Mouse (Mus musculus): ENCODE data around the gene Zcchc10. TPM values are rescaled to one million over a fixed set of nuclear protein-coding genes. Genes with fewer than 3 reads are reported as not detected.
"Not testable (repeated sequence)": the region's sequence is repeated elsewhere in the genome, so short reads cannot be mapped to it uniquely, and the experiment has no call there.

Zcchc10 gene
- 22.6 and 26.0 TPM in 2 replicates for polyA plus RNA-seq (2016; fragmentation: Nextera tagmentation; extraction: Ambion mirVana)

DNA sequence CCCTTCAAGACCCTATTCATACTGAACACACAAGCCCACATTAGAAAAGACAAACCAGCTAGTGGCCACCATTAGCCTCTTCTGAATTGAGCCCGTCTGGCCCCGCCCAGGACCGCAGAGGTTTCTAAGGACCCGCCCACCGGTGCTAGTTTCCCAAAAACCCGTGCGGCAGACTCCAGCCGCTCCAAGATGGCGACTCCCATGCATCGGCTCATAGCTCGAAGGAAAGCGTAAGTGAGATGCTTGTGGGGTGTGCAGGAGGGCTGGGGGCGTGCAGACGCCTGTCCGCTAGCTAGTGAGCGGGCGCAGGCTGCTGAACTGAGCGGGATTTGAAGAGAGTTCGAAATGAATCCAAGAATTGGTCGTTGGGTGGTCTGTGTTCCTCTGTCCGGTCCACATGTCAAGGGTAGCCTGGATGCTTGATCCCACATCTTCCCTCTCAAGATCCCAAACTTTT, at the start of gene Zcchc10:
TSS of gene Zcchc10 (plus strand) at position 168 of the 457 bp plus-strand sequence.
- H3K4me3 ChIP-seq: peak within 1 kb of the TSS; percentile 90
- H3K27ac ChIP-seq: peak within 1 kb of the TSS; percentile 93
- no peaks in the 10 kb centered on the region for H3K27me3 ChIP-seq (ENCODE audit: insufficient read depth, poor library complexity, severe bottlenecking)
- H3K4me1 ChIP-seq (replicated peaks): peaks cover 13% of the 10 kb centered on the region
- no peaks in the 10 kb centered on the region for H3K9me3 ChIP-seq
- peak; percentile 89 for DNase-seq (ENCODE audit: low spot score)
- peaks cover 28% of the 10 kb centered on the region for H3K36me3 ChIP-seq
- under 1% methylated on average over 21 of the region's 21 CpGs for WGBS

DNA sequence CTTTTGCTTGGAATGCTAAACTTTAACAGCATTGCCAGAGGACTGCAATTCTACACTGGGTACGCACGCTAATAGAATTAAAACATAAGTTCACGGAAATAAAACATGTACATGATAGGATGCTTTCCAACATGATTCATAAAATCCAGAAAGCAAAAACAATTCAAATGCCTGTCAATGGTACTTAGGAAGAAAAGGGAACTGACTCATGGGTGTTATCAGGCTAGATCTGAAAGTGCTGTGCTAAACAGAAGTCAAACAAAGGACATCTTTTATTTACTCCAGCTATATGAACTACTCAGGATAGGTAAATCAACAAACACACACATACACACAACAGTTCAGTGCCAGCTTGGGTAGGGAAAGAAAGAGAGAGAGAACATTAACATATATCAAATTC, 49.1 kb upstream of the Zcchc10 start:
- H3K4me1 ChIP-seq (replicated peaks): no peaks in the 10 kb centered on the region
- H3K9me3 ChIP-seq: no peaks in the 10 kb centered on the region
- 96% methylated on average over 3 of the region's 3 CpGs for WGBS
- H3K27me3 ChIP-seq (ENCODE audit: insufficient read depth, poor library complexity, severe bottlenecking): no peaks in the 10 kb centered on the region
- H3K27ac ChIP-seq: no peak overlapping the region
- H3K4me3 ChIP-seq: no peak overlapping the region
- peaks cover 94% of the 10 kb centered on the region for H3K36me3 ChIP-seq
- DNase-seq (ENCODE audit: low spot score): no peak

DNA sequence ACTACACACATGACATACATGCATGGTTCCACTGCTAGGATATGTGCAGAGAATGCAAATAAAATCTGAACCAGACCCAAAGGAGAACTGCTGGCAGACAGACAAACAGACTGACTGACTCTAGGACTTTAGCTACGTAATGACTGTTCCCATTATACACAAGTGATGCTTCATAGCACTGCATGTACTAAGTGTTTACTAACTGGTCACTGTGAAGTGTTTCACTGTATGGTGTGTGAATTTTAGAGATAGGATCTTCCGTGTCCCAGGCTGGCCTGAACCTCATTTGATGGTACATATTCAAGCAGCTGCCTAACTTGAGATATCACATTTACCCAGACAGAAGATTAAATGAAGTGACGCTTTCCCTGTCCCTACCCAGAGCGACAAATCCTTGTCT, 46.1 kb upstream of the Zcchc10 start:
- no peaks in the 10 kb centered on the region for H3K27me3 ChIP-seq (ENCODE audit: insufficient read depth, poor library complexity, severe bottlenecking)
- H3K4me3 ChIP-seq: no peak overlapping the region
- H3K9me3 ChIP-seq: no peaks in the 10 kb centered on the region
- H3K4me1 ChIP-seq (replicated peaks): no peaks in the 10 kb centered on the region
- no peak for DNase-seq (ENCODE audit: low spot score)
- H3K27ac ChIP-seq: no peak overlapping the region
- 96% methylated on average over 4 of the region's 4 CpGs for WGBS
- H3K36me3 ChIP-seq: peaks cover 94% of the 10 kb centered on the region

DNA sequence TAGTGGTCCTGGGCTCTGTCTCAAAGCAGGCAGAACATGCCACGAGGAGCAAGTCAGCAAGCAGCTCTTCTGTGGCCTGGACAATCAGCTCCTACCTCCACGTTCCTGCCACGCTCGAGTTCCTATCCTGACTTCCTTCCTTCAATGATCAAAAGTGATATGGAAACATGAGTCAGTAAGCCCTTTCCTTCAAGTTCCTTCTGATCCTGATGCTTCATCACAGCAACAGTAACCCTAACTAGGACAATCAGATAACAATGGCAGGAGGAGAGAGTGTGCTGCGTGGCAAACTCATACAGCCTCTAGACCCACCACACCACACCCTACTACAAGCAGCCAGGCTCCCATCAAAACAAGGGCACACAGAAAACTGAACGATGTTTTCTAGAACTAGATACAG, 38.6 kb upstream of the Zcchc10 start:
- Histone ChIP-seq H3K27ac (no peak overlapping the region), H3K27me3 (ENCODE audit: insufficient read depth, poor library complexity, severe bottlenecking) (no peaks in the 10 kb centered on the region), H3K4me3 (no peak overlapping the region), H3K36me3 (peaks cover 99% of the 10 kb centered on the region), H3K9me3 (no peaks in the 10 kb centered on the region), H3K4me1 (replicated peaks) (no peaks in the 10 kb centered on the region)
- WGBS: 94% methylated on average over 6 of the region's 6 CpGs
- DNase-seq (ENCODE audit: low spot score): no peak

DNA sequence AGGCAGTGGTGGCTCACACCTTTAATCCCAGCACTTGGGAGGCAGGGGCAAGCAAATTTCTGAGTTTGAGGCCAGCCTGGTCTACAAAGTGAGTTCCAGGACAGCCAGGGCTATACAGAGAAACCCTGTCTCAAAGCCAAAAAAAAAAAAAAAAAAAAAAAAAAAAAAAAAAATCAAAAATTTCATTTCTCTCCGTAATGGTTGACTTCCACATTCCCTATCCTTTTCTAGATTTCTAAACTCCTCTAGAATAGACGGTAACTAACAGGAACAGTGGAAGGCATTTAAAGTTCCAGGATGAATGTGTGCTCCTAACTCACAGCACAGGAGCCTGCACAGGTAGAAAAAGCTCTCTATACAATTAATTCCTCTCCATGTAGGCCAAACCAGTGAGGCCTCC, 34.3 kb upstream of the Zcchc10 start:
- DNase-seq (ENCODE audit: low spot score); H3K27me3 ChIP-seq (ENCODE audit: insufficient read depth, poor library complexity, severe bottlenecking); H3K4me1 ChIP-seq (replicated peaks); H3K27ac ChIP-seq; H3K9me3 ChIP-seq; H3K4me3 ChIP-seq: not testable (repeated sequence)
- H3K36me3 ChIP-seq: peaks cover 99% of the 10 kb centered on the region
- WGBS: 94% methylated on average over 2 of the region's 2 CpGs

DNA sequence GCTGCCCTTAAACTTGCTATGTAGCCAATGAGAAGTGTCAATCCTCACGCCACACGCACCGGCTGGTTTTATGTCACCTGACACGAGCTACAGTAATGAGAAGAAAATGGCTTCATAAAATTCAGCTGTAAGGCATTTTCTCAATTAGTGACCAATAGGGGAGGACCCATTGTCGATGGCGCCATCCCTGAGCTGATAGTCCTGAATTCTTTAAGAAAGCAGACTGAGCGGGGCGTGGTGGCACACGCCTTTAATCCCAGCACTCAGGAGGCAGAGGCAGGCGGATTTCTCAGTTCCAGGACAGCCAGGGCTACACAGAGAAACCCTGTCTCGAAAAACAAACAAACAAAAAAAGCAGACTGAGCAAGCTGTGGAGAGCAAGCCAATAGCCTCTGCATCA, 33.6 kb upstream of the Zcchc10 start:
- Histone ChIP-seq H3K4me1 (replicated peaks) (no peaks in the 10 kb centered on the region), H3K4me3 (no peak overlapping the region), H3K9me3 (no peaks in the 10 kb centered on the region), H3K36me3 (peaks cover 96% of the 10 kb centered on the region), H3K27ac (no peak overlapping the region), H3K27me3 (ENCODE audit: insufficient read depth, poor library complexity, severe bottlenecking) (no peaks in the 10 kb centered on the region)
- 94% methylated on average over 11 of the region's 11 CpGs for WGBS
- no peak for DNase-seq (ENCODE audit: low spot score)

DNA sequence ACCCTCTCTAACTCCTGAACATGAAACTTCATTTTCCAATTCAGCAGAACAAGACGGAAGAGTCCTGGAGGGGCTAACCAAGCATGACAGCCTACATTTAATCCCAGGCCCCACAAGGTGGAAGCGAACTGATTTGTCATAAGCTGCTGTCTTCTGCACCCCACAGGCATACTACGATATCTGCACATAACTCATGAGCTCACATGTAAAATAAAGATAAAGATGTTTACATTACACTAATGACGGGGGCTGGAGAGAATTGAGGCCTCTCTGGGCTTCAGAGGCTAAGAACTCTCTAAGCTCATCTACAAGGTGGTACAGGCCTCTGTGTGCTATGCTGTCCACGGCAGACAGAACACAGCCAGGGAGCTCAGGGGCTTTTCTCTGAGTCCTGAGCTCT, 30.0 kb upstream of the Zcchc10 start:
- H3K4me1 ChIP-seq (replicated peaks): peaks cover 18% of the 10 kb centered on the region
- H3K27me3 ChIP-seq (ENCODE audit: insufficient read depth, poor library complexity, severe bottlenecking): no peaks in the 10 kb centered on the region
- 94% methylated on average over 5 of the region's 5 CpGs for WGBS
- no peak overlapping the region for H3K4me3 ChIP-seq
- H3K27ac ChIP-seq: no peak overlapping the region
- no peak for DNase-seq (ENCODE audit: low spot score)
- no peaks in the 10 kb centered on the region for H3K9me3 ChIP-seq
- peaks cover 88% of the 10 kb centered on the region for H3K36me3 ChIP-seq

DNA sequence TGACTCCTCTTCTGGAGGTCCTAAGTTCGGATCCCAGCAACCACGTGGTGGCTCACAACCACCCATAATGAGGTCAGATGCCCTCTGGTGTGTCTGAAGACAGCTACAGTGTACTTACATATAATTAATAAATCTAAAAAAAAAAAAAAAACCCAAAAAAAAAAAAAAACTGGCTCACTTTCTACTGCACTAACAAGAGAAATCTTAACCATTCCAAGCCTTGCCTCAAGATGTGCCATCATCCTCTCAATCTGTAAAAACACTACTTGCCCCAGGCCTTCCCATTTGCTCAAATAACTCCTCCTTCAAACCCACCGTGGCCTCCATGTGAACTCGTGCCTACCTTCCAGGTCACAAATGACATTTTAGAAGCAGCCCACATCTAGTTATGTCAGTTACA, 27.6 kb upstream of the Zcchc10 start:
- Histone ChIP-seq H3K9me3 (no peaks in the 10 kb centered on the region), H3K36me3 (peaks cover 64% of the 10 kb centered on the region), H3K4me3 (no peak overlapping the region), H3K27ac (no peak overlapping the region), H3K4me1 (replicated peaks) (peaks cover 28% of the 10 kb centered on the region), H3K27me3 (ENCODE audit: insufficient read depth, poor library complexity, severe bottlenecking) (no peaks in the 10 kb centered on the region)
- DNase-seq (ENCODE audit: low spot score): no peak
- 87% methylated on average over 4 of the region's 4 CpGs for WGBS

DNA sequence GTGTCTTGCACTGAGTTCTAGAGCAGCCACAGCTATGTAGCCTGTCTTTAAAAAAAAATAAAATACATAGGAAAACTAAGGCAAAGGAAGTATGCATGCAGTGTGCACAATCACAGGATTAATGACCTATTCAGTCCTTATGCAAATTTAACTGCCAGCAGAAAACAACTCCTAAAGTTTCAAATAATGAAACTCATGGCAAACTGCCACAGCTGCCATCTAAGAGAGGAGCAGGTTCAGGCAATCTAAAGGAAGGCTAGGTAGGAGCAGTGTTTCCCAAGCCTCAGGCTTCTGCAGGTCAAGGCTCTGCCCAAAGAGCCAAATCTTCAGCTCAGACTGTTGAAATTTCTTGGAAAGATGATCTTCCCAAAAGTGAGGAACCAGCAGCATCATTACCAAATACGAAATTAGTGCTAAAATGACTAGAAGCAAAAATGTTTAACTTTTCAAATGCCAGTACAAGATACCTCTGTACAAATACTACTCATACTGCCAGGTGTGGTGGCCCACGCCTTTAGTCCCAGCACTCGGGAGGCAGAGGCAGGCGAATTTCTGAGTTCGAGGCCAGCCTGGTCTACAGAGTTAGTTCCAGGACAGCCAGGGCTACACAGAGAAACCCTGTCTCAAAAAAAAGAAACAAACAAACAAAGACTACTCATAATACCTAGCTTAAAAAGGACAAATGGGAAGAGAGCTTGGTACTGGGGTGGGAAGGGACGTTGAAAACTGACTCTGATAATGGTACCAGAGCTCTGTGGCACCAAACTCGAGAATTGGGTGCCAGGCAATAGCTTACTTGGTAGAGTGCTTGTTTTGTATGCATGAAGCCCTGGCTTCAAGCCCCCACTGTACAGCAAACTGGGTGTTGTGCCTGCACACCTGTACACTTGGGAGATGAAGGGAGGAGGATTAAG, 26.3 kb upstream of the Zcchc10 start:
- Histone ChIP-seq H3K27ac (no peak overlapping the region), H3K36me3 (peaks cover 51% of the 10 kb centered on the region), H3K27me3 (ENCODE audit: insufficient read depth, poor library complexity, severe bottlenecking) (no peaks in the 10 kb centered on the region), H3K9me3 (no peaks in the 10 kb centered on the region), H3K4me3 (peak overlapping the region; percentile 100), H3K4me1 (replicated peaks) (peaks cover 28% of the 10 kb centered on the region)
- no peak for DNase-seq (ENCODE audit: low spot score)
- 90% methylated on average over 7 of the region's 7 CpGs for WGBS

DNA sequence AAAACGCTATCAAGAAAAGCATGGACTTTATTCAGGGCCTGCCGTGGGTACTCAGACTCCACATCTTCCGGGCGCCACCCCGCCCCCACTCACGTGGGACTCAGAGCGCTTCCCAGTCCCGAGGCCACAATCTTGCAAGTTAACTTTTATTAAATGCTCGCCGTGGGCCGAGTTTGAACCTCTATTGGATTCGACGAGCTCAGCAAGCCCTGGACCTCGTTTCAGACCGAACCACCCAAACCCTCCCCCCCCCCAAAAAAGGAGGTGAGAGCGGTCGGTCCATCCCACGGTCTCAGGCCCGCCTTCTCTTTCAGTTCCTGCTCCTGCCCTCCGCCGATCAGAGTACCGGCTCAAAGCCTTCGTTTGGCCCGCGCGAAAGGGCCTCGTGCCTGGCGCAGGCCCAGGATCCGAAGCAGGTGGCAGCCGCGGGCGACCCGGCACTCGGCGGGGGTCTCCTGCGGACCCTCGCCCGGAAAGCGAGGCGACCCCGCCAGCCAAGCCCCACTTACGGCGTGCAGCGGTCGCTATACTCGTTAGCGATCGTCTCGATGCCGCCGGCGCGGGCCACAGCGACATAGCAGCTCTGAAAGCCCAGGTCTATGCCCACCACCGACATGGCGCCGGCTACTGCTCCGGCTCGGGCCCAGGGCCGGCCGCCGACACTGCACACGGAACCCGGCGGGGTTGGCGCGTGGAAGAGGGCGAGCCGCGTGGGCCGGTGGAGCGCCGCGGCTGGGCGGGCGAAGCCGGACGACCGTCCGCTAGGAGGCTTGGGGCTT, 24.7 kb upstream of the Zcchc10 start:
- under 1% methylated on average over 80 of the region's 80 CpGs for WGBS

DNA sequence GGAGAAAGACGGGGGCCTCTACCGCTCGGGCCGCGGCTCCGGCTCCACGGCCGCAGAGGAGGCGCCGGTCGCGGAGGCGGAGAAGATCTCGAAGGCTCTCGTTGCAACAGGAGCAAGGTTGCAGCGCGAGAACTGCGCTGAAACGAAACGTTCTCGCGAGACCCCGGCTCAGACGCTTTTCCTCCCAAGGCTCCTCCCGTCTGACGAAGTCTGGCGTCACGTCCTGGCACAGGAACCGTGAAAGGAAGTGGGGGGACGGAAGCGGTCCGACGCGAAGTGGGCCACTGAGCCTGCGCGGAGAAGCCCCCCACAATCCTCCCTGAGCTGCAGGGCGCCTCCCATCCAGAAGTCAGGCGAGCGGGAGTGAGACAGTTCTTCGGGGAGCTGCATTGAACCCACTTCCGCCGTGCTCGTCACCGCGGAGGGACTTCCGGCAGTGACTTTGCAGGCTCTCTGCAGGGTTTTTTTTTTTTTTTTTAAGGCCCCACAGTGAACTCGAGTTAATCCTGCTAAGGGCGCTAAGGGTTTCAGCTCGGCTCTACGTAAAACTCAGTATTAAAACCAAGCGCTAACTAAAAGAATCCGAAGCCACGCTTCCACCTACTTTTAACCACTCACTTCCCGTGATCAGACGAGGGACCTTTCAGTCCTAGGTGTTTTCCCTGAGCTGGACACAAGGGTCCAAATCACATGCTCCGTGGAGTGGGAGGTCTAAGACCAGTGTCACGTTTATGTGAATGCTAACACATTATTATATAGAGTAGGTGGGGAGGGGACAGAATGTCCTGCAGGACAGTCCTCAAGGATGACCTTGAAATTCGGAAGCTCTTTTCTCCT, 23.9 kb upstream of the Zcchc10 start, which contains the start of gene Hspa4:
TSS of gene Hspa4 (minus strand) at position 128 of the 837 bp plus-strand sequence.
- Histone ChIP-seq H3K27ac (peak within 1 kb of the TSS; percentile 96), H3K36me3 (peaks cover 27% of the 10 kb centered on the region), H3K4me3 (peak within 1 kb of the TSS; percentile 100), H3K27me3 (ENCODE audit: insufficient read depth, poor library complexity, severe bottlenecking) (no peaks in the 10 kb centered on the region), H3K9me3 (no peaks in the 10 kb centered on the region), H3K4me1 (replicated peaks) (peaks cover 28% of the 10 kb centered on the region)
- WGBS: 1% methylated on average over 58 of the region's 58 CpGs
- DNase-seq (ENCODE audit: low spot score): peak; percentile 98

More for the DNA sequence above, 24.7 kb upstream of the Zcchc10 start:
- H3K27ac ChIP-seq: peak overlapping the region; percentile 96
- no peaks in the 10 kb centered on the region for H3K9me3 ChIP-seq
- H3K27me3 ChIP-seq (ENCODE audit: insufficient read depth, poor library complexity, severe bottlenecking): no peaks in the 10 kb centered on the region
- H3K4me3 ChIP-seq: peak overlapping the region; percentile 100
- peaks cover 35% of the 10 kb centered on the region for H3K36me3 ChIP-seq
- DNase-seq (ENCODE audit: low spot score): peak; percentile 55
- H3K4me1 ChIP-seq (replicated peaks): peaks cover 28% of the 10 kb centered on the region

DNA sequence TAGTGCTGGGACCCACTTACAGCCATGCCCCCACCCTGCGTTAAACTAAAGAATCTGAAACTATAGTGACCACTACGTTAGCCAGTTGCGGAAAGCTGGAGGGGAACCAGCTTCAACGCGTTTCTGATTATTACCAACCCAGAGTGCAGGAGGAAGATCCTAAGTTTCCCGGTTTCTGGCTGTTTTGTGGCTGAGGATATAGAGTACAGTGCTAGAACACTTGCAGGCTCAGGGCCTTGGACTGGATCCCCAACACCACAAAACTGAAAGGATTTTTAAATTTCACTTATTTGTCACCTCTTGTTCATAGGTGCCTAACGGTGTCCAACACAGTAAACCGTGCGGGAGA, 23.3 kb upstream of the Zcchc10 start:
- peak overlapping the region; percentile 100 for H3K4me3 ChIP-seq
- 61% methylated on average over 9 of the region's 9 CpGs for WGBS
- no peaks in the 10 kb centered on the region for H3K9me3 ChIP-seq
- H3K4me1 ChIP-seq (replicated peaks): peaks cover 28% of the 10 kb centered on the region
- peak overlapping the region; percentile 96 for H3K27ac ChIP-seq
- no peak for DNase-seq (ENCODE audit: low spot score)
- H3K27me3 ChIP-seq (ENCODE audit: insufficient read depth, poor library complexity, severe bottlenecking): no peaks in the 10 kb centered on the region
- H3K36me3 ChIP-seq: peaks cover 26% of the 10 kb centered on the region
